Mouse (Mus musculus): ENCODE measurements around the gene Ano5.

The Ano5 gene

DNA sequence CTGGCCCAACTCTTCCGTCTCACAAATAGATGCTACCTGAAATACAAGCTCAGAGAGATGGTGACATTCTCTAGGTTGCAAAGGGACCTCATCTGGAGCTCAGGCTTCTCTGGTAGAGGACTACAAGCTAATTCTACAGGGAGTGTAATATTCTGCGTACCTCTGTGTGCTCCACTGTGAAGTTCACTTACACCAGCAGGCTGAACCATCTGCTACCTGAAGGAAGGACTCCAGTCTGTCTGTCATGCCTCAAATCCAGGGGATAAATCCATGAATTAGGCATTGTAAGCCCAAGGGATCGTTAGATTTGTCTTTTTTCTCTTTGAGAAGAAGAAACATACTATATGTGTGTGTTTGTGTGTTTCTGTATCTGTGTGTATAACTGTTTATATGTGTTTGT lies 120.3 kb downstream of the Ano5 start:
- DNase-seq, result no peak

- DNase-seq, result no peak
Observed at GRCm38 (mm10) chr7:51632543-51633229, 121.9 kb downstream of the Ano5 start.

DNA sequence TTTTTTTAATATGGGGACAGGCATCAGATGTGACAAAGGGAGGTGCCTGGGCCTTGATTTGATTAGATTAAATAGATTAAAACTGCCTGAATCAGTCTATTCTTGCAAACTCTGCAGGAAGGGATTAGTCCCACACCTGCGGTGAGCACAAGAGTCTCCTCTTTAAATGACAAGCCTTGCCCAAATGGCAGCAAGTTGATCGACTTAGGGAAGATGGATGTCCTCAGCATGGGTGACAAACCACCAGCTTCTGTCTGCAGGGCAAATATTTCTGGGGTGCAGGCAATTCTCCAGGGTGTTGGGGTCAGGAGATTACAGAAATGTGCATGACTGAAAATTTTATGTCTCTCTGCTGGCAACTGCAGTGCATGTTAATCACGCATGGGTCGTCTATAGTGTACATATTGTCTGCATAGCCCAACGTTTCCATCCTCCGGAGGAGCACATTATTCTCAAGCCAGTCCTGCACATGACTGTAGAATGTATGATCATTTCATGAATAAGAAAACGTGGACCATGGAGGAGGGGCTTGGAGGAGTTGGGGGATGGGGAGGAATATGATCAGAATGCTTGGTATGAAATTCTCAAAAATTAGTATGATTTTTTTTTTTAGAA lies 122.5 kb downstream of the Ano5 start:
- DNase-seq, result no peak

Data from right cerebral cortex, postnatal 25 days (tissue).